ENCODE assay signal across 32 mouse cellular contexts in genomic region chr16:91055150-91055549, GRCm38 (mm10). TPM values are rescaled to one million over a fixed set of nuclear protein-coding genes. Genes with fewer than 3 reads are reported as not detected.
DNase-seq lines count a peak whose midpoint lies in the region; ATAC-seq lines count a peak whose summit lies in the region.
"Had no signal": no experiment of that assay in that cellular context is flagged by ENCODE, and none has a peak within 500 bp of the region (broad histone marks: within the 10 kb centered on the region; RNA-seq: fewer than 3 reads in every experiment).

No protein-coding gene starts in this region.

- DNase-seq in heart, adult 11 months = peak; percentile 71
- no peak for DNase-seq in heart, postnatal 10 days
- peak; percentile 55 for DNase-seq in kidney, adult 9 months
- DNase-seq in kidney, postnatal 10 days = no peak
- DNase-seq in large intestine, adult 2 months (ENCODE audit: low read depth, low spot score) = peak; percentile 90
- no peak for DNase-seq in lung, postnatal 10 days
- DNase-seq in thymus, postnatal 4 days = no peak
- DNase-seq: adrenal gland, adult 8-10 months; cerebellum, adult 2 months; cerebellum, postnatal 25 days; gastrocnemius, postnatal 25 days; heart, adult 18-20 months; heart, postnatal 4 days; liver, embryonic 13.5 days; lung, adult 2 months; lung, postnatal 14 days; retina, postnatal 1 day; right cerebral cortex, postnatal 14 days; thymus, adult 18-20 months; thymus, postnatal 25 days had no signal

- peak overlapping the region; percentile 83 for H3K27ac ChIP-seq in intestine, embryonic 15.5 days
- H3K27ac ChIP-seq: forebrain, embryonic 13.5 days; hindbrain, embryonic 13.5 days; left cerebral cortex, adult 2 months; limb, embryonic 12.5 days; liver, embryonic 13.5 days; midbrain, embryonic 15.5 days; neural tube, embryonic 15.5 days; stomach, embryonic 15.5 days had no signal

- peaks cover 3% of the 10 kb centered on the region; the same call in 1 of the 2 replicates for H3K4me1 ChIP-seq in intestine, embryonic 15.5 days (replicated peaks)
- H3K4me1 ChIP-seq: hindbrain, embryonic 13.5 days; midbrain, embryonic 15.5 days; neural tube, embryonic 15.5 days; stomach, embryonic 15.5 days had no signal

- no peaks in the 10 kb centered on the region for H3K9me3 ChIP-seq in intestine, embryonic 15.5 days
- H3K9me3 ChIP-seq: forebrain, embryonic 13.5 days; hindbrain, embryonic 13.5 days; limb, embryonic 12.5 days; liver, embryonic 13.5 days; midbrain, embryonic 15.5 days; neural tube, embryonic 15.5 days; stomach, embryonic 15.5 days had no signal

- 71% methylated on average over 5 of the region's 5 CpGs for WGBS in intestine, embryonic 15.5 days
- 33% methylated on average over 5 of the region's 5 CpGs for WGBS in large intestine, adult 2 months

- peak overlapping the region; percentile 41 for H3K4me2 ChIP-seq in intestine, embryonic 15.5 days (replicated peaks)
- H3K4me2 ChIP-seq: forebrain, embryonic 13.5 days; heart, embryonic 11.5 days; hindbrain, embryonic 13.5 days; limb, embryonic 12.5 days; liver, embryonic 13.5 days; midbrain, embryonic 15.5 days; neural tube, embryonic 15.5 days; stomach, embryonic 15.5 days had no signal

- no peak overlapping the region for H3K9ac ChIP-seq in intestine, embryonic 15.5 days
- H3K9ac ChIP-seq: forebrain, embryonic 13.5 days; hindbrain, embryonic 13.5 days; limb, embryonic 12.5 days; liver, embryonic 13.5 days; midbrain, embryonic 15.5 days; neural tube, embryonic 15.5 days; stomach, embryonic 15.5 days had no signal

- intact Hi-C loops in heart, postnatal 10 days (cut with DNase I) = no loop called here

- ATAC-seq in intestine, embryonic 15.5 days = peak; percentile 76
- ATAC-seq: forebrain, embryonic 13.5 days; midbrain, embryonic 15.5 days had no signal

- H3K4me3 ChIP-seq in intestine, embryonic 15.5 days (replicated peaks) = no peak overlapping the region
- H3K4me3 ChIP-seq: forebrain, embryonic 13.5 days; hindbrain, embryonic 13.5 days; left cerebral cortex, adult 2 months; limb, embryonic 12.5 days; liver, embryonic 13.5 days; midbrain, embryonic 15.5 days; neural tube, embryonic 15.5 days; stomach, embryonic 15.5 days had no signal

- no peaks in the 10 kb centered on the region for H3K36me3 ChIP-seq in intestine, embryonic 15.5 days
- H3K36me3 ChIP-seq: hindbrain, embryonic 13.5 days; limb, embryonic 12.5 days; liver, embryonic 13.5 days; midbrain, embryonic 15.5 days; neural tube, embryonic 15.5 days; stomach, embryonic 15.5 days had no signal

- no peaks in the 10 kb centered on the region; the same call in 1 of the 2 replicates for H3K27me3 ChIP-seq in intestine, embryonic 15.5 days (replicated peaks)
- H3K27me3 ChIP-seq: limb, embryonic 12.5 days; midbrain, embryonic 15.5 days; stomach, embryonic 15.5 days had no signal

RNA-seq across cellular contexts. Expression of gene Paxbp1, which starts 10.8 kb away (rescaled TPM):
- 10 to 100 TPM; 22.6 to 27.2 TPM for total RNA-seq in heart, postnatal 10 days (2021)
- polyA plus RNA-seq in intestine, embryonic 15.5 days (2015; fragmentation: Nextera tagmentation; extraction: Ambion mirVana) = 45.0 and 45.6 TPM in 2 replicates
- 10.1 and 20.8 TPM in 2 replicates for polyA plus RNA-seq in large intestine, adult 2 months (2012; rRNA removed)

RNA-seq across cellular contexts. Expression of gene 4932438H23Rik, which starts 39.8 kb away (rescaled TPM):
- under 1 TPM in 1 of 2 experiments, not detected in 1; 0.19 TPM for total RNA-seq in heart, postnatal 10 days (2021)
- polyA plus RNA-seq in intestine, embryonic 15.5 days (2015; fragmentation: Nextera tagmentation; extraction: Ambion mirVana) = 0.26 and 0.53 TPM in 2 replicates
- 1.7 and 2.5 TPM in 2 replicates for polyA plus RNA-seq in large intestine, adult 2 months (2012; rRNA removed)
- total RNA-seq: CH12.LX had no signal
- polyA plus RNA-seq: embryonic facial prominence, embryonic 11.5 days; heart, embryonic 16.5 days; limb, embryonic 12.5 days; liver, embryonic 13.5 days had no signal

RNA-seq across cellular contexts. Expression of gene Synj1, which starts 44.0 kb away (rescaled TPM):
- total RNA-seq in heart, postnatal 10 days (2021) = 10 to 100 TPM; 29.0 to 30.8 TPM
- 11.5 and 14.8 TPM in 2 replicates for polyA plus RNA-seq in intestine, embryonic 15.5 days (2015; fragmentation: Nextera tagmentation; extraction: Ambion mirVana)
- polyA plus RNA-seq in large intestine, adult 2 months (2012; rRNA removed) = 15.6 and 28.6 TPM in 2 replicates

Comparison
In these comparisons a context has a peak if more than half of its experiments do, and no peak if none do; other contexts are left out.
1. DNase-seq: peak in heart, adult 11 months (single experiment), kidney, adult 9 months (single experiment) and large intestine, adult 2 months (single experiment); none in heart, postnatal 10 days (0 of 2), kidney, postnatal 10 days (single experiment), lung, postnatal 10 days (single experiment) and thymus, postnatal 4 days (single experiment).